Mouse (Mus musculus): ENCODE measurements around the gene Scgb1b11.
"Not testable (repeated sequence)": the region's sequence is repeated elsewhere in the genome, so short reads cannot be mapped to it uniquely, and the experiment has no call there.

The Scgb1b11 gene

GRCm38 (mm10) chr7:32222540-32222939 is at the start of gene Scgb1b11:
Gene Scgb1b11, plus strand, starts transcription at chr7:32222840.
- DNase-seq (ENCODE audit: low spot score in 2 of 2): not testable (repeated sequence)

GRCm38 (mm10) chr7:32211045-32211444 is 11.6 kb upstream of the Scgb1b11 start, which contains the start of gene Scgb2b11:
Gene Scgb2b11, minus strand, starts transcription at chr7:32211145.
- DNase-seq (ENCODE audit: low spot score in 2 of 2): not testable (repeated sequence)

All from frontal cortex, postnatal 14 days (tissue).